Mouse (Mus musculus) ES-Bruce4 (cell line): Measurements from ENCODE around the gene Whrn. TPM values are rescaled to one million over a fixed set of nuclear protein-coding genes. Genes with fewer than 3 reads are reported as not detected.
A peak's percentile ranks its signal among the peaks of the same experiment; 100 is the strongest.

Experiments
- H3K27ac ChIP-seq: 2 replicates; pipeline ENCODE4 v1.5.1; 2012; ENCODE audit warnings: low read length, inconsistent platforms; ENCODE audit not compliant: insufficient read depth
- H3K27me3 ChIP-seq: 2 replicates; pipeline ENCODE4 v1.6.1; 2012; ENCODE audit warnings: mild to moderate bottlenecking, low read length, inconsistent platforms; ENCODE audit not compliant: control insufficient read depth, poor library complexity, insufficient read depth, severe bottlenecking
- H3K36me3 ChIP-seq: 2 replicates; pipeline ENCODE4 v1.6.1; 2012; ENCODE audit warnings: inconsistent platforms, mild to moderate bottlenecking, low read length, moderate library complexity; ENCODE audit not compliant: control insufficient read depth, poor library complexity, insufficient read depth, severe bottlenecking
- H3K4me1 ChIP-seq: one replicate; pipeline ENCODE4 v1.8.1; 2011; ENCODE audit warnings: low read length; ENCODE audit not compliant: control insufficient read depth, insufficient read depth
- H3K4me3 ChIP-seq: 2 replicates; pipeline ENCODE4 v1.5.1; 2011; ENCODE audit warnings: low read depth, mild to moderate bottlenecking, low read length
- H3K9ac ChIP-seq: 2 replicates; pipeline ENCODE4 v1.6.1; 2012; ENCODE audit warnings: low read depth, mild to moderate bottlenecking, inconsistent platforms; ENCODE audit not compliant: poor library complexity, severe bottlenecking
- H3K9me3 ChIP-seq: replicated peaks from 2 replicates; pipeline ENCODE4 v1.6.1; 2012; ENCODE audit warnings: mild to moderate bottlenecking, low read length, inconsistent platforms; ENCODE audit not compliant: control insufficient read depth, poor library complexity, insufficient read depth, severe bottlenecking
- CTCF ChIP-seq: IDR thresholded peaks from one replicate; pipeline ENCODE4 v1.8.1; 2011; ENCODE audit warnings: low read depth, low read length
- EP300 ChIP-seq: IDR thresholded peaks from 2 replicates; pipeline ENCODE4 v1.6.1; 2011; ENCODE audit warnings: low read depth, low read length; ENCODE audit not compliant: insufficient read depth
- POLR2A ChIP-seq: IDR thresholded peaks from one replicate; pipeline ENCODE4 v1.8.1; 2011; ENCODE audit warnings: low read length; ENCODE audit not compliant: insufficient read depth
- polyA plus RNA-seq: library from polyadenylated mRNA; stranded (reverse); fragments of >200 nt; gene quantifications from 2 replicates; pipeline ENCODE4 v1.2.4, GENCODE M21; 2011; ENCODE audit warnings: low read depth; ENCODE audit not compliant: missing spikeins, insufficient read depth, insufficient read length

Whrn gene
- polyA plus RNA-seq, 1 experiment = 33.5 TPM

DNA sequence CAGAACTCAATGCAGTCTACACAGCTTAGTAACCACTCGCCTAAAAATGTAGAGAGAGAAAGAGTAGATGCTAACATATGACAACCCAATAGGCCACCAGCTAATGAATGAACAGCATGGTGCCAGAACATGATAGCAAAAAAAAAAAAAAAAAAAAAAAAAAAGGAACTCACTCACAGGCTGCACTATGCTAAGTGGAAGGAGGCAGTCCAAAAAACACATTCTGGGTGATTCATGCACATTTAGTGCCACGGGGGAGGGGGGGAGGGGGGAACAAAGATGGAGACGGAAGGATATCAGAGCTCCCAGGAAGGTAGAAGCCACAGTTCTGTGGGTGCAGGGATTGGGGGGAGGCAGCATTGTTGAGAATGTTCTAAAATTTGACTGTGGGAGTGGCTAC lies 43.2 kb downstream of the Whrn start:
- Histone ChIP-seq H3K4me3 (no peak overlapping the region), H3K9me3 (no peaks in the 10 kb centered on the region), H3K27me3 (no peaks in the 10 kb centered on the region), H3K4me1 (peaks cover 9% of the 10 kb centered on the region), H3K9ac (no peak overlapping the region), H3K27ac (no peak overlapping the region), H3K36me3 (no peaks in the 10 kb centered on the region)
- TF ChIP-seq POLR2A (no peak), CTCF (no peak), EP300 (no peak)

DNA sequence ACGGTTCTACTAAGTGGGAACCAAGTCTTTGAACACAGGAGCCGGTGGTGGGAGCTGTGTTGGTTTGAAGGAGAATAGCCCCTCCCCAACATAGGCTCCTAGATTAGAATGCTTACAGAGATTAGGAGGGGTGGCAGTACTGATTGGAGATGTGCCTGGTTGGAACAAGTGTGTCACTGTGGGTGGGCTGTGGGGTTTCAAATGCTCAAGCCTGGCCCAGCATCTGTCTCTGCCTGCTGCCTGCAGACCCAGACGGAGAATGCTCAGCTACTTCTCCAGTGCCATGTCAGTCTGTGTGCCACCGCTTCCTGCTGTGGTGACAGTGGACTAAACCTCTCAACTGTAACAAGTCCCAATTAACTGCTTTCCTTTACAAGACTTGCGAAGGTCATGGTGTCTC lies 45.2 kb downstream of the Whrn start:
- peaks cover under 1% of the 10 kb centered on the region for H3K4me1 ChIP-seq
- no peaks in the 10 kb centered on the region for H3K36me3 ChIP-seq
- TF ChIP-seq CTCF (no peak), EP300 (no peak), POLR2A (no peak)
- H3K27me3 ChIP-seq = no peaks in the 10 kb centered on the region
- no peak overlapping the region for H3K4me3 ChIP-seq
- no peak overlapping the region for H3K27ac ChIP-seq
- H3K9ac ChIP-seq = no peak overlapping the region
- H3K9me3 ChIP-seq = no peaks in the 10 kb centered on the region

DNA sequence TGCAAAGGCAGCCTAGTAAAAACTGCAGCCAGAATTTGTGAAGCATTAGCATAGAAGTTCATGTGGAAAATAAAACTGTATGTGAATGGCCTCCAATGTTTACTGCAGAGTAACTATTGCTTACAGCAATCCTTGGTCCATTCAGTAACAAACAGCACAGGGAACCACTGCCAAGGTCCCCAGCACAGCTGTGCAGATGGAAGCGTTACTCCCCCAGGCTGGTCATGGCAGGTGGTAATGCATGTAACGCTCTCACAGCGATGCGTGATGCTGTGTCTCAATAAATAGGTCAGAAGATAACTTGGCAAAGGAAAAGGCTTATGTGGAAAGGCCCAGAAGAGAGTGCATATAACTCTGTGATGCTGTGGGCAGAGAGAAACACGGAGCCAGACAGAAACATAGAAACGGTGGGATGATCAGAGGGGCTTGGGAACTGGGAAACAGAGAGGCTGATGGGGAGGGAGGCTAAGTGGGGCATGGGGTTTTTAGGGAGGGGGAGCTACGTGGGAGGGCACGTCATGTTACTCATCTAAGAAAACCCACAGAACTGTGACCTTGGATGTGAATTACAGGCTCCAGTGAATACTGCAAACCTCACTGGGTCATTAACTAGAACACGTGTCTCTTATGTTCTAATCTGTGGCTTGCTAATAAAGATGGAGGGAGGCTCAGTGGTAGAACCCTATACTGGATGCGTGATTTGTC lies 51.3 kb downstream of the Whrn start:
- peaks cover 5% of the 10 kb centered on the region for H3K4me1 ChIP-seq
- no peaks in the 10 kb centered on the region for H3K36me3 ChIP-seq
- no peak overlapping the region for H3K9ac ChIP-seq
- no peak overlapping the region for H3K27ac ChIP-seq
- no peaks in the 10 kb centered on the region for H3K27me3 ChIP-seq
- H3K9me3 ChIP-seq = no peaks in the 10 kb centered on the region
- no peak overlapping the region for H3K4me3 ChIP-seq
- TF ChIP-seq POLR2A (no peak), CTCF (no peak), EP300 (no peak)

DNA sequence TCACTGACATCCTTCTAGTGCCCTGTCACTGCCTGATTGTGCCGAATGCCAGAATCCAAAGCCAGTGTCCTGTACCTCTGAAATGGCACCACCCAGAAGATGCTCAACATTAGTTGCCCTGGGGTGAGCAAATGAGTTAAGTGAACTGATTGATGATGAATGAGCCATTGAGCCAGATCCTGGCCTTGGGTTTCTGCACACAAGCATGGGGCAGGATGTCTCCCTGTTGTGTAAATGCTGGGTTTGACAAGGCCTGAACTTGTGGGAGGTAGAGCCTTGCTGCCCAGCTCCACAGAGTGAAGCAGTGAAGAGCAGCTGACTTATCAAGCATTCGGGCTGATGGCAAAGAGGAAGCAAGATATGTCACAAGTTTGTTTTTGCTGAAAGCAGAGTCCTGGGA lies 52.7 kb downstream of the Whrn start:
- H3K36me3 ChIP-seq = no peaks in the 10 kb centered on the region
- peaks cover 5% of the 10 kb centered on the region for H3K4me1 ChIP-seq
- H3K9ac ChIP-seq = no peak overlapping the region
- no peaks in the 10 kb centered on the region for H3K9me3 ChIP-seq
- H3K4me3 ChIP-seq = no peak overlapping the region
- no peaks in the 10 kb centered on the region for H3K27me3 ChIP-seq
- TF ChIP-seq CTCF (no peak), POLR2A (no peak), EP300 (no peak)
- no peak overlapping the region for H3K27ac ChIP-seq

DNA sequence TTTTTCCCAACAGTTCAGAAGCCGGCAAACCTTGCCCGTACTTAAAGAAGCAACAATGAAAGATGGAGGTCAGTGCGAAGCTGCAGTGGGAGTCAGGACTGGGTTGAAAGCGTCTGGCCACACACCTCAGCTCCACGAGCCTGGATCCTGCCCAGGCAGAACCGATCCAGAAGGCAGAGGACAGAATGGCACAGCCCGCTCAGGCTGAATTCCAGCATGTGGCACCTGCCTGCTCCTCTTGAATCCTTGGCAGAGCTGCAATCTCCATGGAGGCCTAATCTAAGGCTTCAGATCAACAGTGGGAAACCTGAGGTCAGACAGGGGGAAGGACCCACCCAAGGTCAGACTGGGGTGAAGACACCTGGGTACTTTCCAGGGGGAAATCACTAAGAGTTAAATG lies 54.2 kb downstream of the Whrn start:
- TF ChIP-seq EP300 = no peak
- no peak for TF ChIP-seq CTCF
- no peak for TF ChIP-seq POLR2A
- Histone ChIP-seq H3K4me3 (no peak overlapping the region), H3K9me3 (no peaks in the 10 kb centered on the region), H3K4me1 (peaks cover 5% of the 10 kb centered on the region), H3K9ac (no peak overlapping the region), H3K36me3 (no peaks in the 10 kb centered on the region), H3K27ac (peak overlapping the region; percentile 6; the same call in 1 of the 2 replicates), H3K27me3 (no peaks in the 10 kb centered on the region)

DNA sequence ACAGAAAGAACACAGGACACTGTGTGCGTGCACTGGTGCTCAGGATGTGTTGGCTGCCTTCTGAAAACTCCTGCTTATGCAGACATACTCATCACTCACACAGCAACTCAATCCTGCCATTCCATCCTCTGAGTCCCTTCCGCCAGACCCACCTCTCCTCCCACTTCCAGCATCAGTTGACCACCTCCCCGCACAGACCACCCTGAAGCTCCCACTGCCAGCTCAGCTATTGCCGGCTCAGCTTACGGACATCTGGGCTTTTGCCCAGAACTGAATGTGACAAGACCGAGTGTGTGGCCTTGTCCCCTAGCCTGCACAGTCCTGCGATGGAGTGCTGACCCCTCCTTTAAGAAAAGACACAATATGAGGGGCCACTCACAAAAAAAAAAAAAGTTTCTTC lies 55.5 kb downstream of the Whrn start:
- H3K4me3 ChIP-seq = no peak overlapping the region
- no peak overlapping the region for H3K9ac ChIP-seq
- H3K9me3 ChIP-seq = no peaks in the 10 kb centered on the region
- TF ChIP-seq EP300 = no peak
- no peak for TF ChIP-seq POLR2A
- TF ChIP-seq CTCF = no peak
- peaks cover 5% of the 10 kb centered on the region for H3K4me1 ChIP-seq
- H3K27me3 ChIP-seq = no peaks in the 10 kb centered on the region
- no peaks in the 10 kb centered on the region for H3K36me3 ChIP-seq
- H3K27ac ChIP-seq = no peak overlapping the region
